Mouse (Mus musculus): ENCODE measurements around the gene Smco2. TPM values are rescaled to one million over a fixed set of nuclear protein-coding genes. Genes with fewer than 3 reads are reported as not detected.
A peak's percentile ranks its signal among the peaks of the same experiment; 100 is the strongest.

Smco2 gene
- total and polyA plus RNA-seq, 3 experiments = not detected

DNA sequence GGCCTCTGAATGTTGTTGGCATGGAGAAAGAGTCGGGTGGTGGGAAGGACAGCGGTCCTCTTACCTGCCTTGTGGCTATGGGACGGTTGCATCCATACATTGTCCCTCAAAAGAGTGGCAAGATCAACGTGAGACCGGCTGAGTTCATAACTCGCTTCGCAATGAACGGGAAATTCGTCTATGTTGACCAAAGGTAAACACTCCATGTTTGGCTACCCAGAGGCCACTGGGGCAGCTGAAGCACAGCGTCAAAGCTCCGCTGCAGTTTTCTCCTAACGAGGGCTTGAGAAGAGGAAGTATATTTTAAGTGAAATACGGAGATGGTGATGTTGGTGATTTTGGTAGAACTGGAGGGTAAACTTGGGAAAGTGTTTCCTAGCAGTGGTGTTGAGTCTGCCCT, 27.9 kb upstream of the Smco2 start:
- H3K4me3 ChIP-seq (ENCODE audit: control insufficient read depth in 1 of 2, insufficient read depth in 1 of 2, low read depth in 2 of 2, low read length in 2 of 2) = no peak overlapping the region
- no peak overlapping the region for H3K27ac ChIP-seq (ENCODE audit: control insufficient read depth, low read depth, low read length)
- H3K79me2 ChIP-seq (ENCODE audit: control insufficient read depth, insufficient read depth, low read length, poor library complexity) = no peaks in the 10 kb centered on the region; the same call in 1 of the 2 replicates
- TF ChIP-seq NELFE (IDR thresholded peaks at IDR 0.05; ENCODE audit: low read depth, low read length) = no peak
- no peak for TF ChIP-seq MYC (IDR thresholded peaks at IDR 0.05; ENCODE audit: low read depth, low read length)
- TF ChIP-seq NRF1 (IDR thresholded peaks at IDR 0.05; ENCODE audit: insufficient read depth, low read depth, low read length, poor library complexity, severe bottlenecking) = no peak
- TF ChIP-seq ZKSCAN1 (IDR thresholded peaks at IDR 0.05; ENCODE audit: low read depth, low read length) = no peak
- no peak for TF ChIP-seq RCOR1 (IDR thresholded peaks at IDR 0.05; ENCODE audit: low read depth, low read length)
- TF ChIP-seq TBP (IDR thresholded peaks at IDR 0.05; ENCODE audit: low read depth, low read length) = no peak
- TF ChIP-seq POLR2A (IDR thresholded peaks at IDR 0.05; ENCODE audit: control insufficient read depth in 1 of 2, insufficient read depth in 1 of 2, low read depth in 1 of 2, low read length in 2 of 2, poor library complexity in 1 of 2) = no peak
- TF ChIP-seq MAZ (IDR thresholded peaks at IDR 0.05; ENCODE audit: low read depth, low read length) = no peak
- no peak for TF ChIP-seq TCF12 (IDR thresholded peaks at IDR 0.05; ENCODE audit: low read depth, low read length)
- TF ChIP-seq UBTF (IDR thresholded peaks at IDR 0.05; ENCODE audit: borderline replicate concordance, insufficient read depth, low read depth, low read length) = no peak
- no peak overlapping the region for H3K9ac ChIP-seq (ENCODE audit: control insufficient read depth, low read depth, low read length, poor library complexity, severe bottlenecking)
- H3K4me1 ChIP-seq (ENCODE audit: control insufficient read depth in 1 of 2, insufficient read depth in 2 of 2, low read length in 2 of 2) = no peaks in the 10 kb centered on the region; a peak in 2 of 4 replicates
- no peaks in the 10 kb centered on the region for H3K27me3 ChIP-seq (ENCODE audit: control insufficient read depth in 1 of 2, insufficient read depth in 2 of 2, low read length in 2 of 2)
- no peak for DNase-seq (ENCODE audit: low read depth, low spot score)
- no peaks in the 10 kb centered on the region for H3K9me3 ChIP-seq (replicated peaks; ENCODE audit: insufficient read depth, low read length)
- peaks cover 0 to 6% of the 10 kb centered on the region in 2 experiments; a peak in 1 of 4 replicates for H3K36me3 ChIP-seq (ENCODE audit: control insufficient read depth in 1 of 2, insufficient read depth in 2 of 2, low read length in 2 of 2)

DNA sequence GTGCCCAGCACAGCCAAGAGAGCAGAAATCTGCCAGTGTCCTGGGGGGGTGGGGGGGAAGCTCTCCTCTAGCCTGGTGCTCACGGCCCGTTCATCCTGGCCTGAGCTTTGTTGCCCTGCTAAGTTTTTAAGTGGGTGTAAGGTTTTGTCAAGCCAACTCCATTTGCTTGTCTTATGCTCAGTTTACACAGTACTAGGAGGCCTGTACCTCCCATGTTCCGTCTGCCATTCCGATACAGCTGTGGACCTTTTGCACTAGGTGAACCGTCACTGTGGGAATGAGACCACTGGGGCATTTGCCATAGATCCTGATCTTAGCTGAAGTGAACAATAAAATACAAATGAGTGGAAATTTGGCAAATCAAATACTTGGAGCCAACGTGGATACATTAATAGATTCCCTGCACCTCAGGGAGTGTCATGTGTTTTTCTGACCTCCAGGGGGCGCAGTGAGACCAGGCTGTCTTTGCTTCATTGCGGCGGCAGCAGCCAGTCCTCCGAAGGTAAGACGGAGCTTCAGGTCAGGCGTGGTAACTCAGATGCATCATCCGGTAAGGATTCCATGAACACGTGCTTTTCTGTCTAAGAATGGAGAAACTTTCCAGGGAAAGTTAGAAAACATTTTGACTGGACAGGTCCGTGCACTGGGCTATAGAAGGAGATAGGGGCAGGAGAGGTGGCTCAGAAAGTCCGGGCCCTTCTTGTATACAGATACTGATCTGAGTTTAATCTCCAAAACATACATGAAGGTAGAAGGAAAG, 25.0 kb upstream of the Smco2 start:
- Histone ChIP-seq H3K4me1 (ENCODE audit: control insufficient read depth in 1 of 2, insufficient read depth in 2 of 2, low read length in 2 of 2) (no peaks in the 10 kb centered on the region; a peak in 1 of 4 replicates), H3K4me3 (ENCODE audit: control insufficient read depth in 1 of 2, insufficient read depth in 1 of 2, low read depth in 2 of 2, low read length in 2 of 2) (no peak overlapping the region), H3K27ac (ENCODE audit: control insufficient read depth, low read depth, low read length) (no peak overlapping the region), H3K9me3 (replicated peaks; ENCODE audit: insufficient read depth, low read length) (no peaks in the 10 kb centered on the region), H3K9ac (ENCODE audit: control insufficient read depth, low read depth, low read length, poor library complexity, severe bottlenecking) (no peak overlapping the region), H3K27me3 (ENCODE audit: control insufficient read depth in 1 of 2, insufficient read depth in 2 of 2, low read length in 2 of 2) (no peaks in the 10 kb centered on the region), H3K36me3 (ENCODE audit: control insufficient read depth in 1 of 2, insufficient read depth in 2 of 2, low read length in 2 of 2) (peaks cover 0 to 3% of the 10 kb centered on the region in 2 experiments; a peak in 2 of 4 replicates), H3K79me2 (ENCODE audit: control insufficient read depth, insufficient read depth, low read length, poor library complexity) (no peaks in the 10 kb centered on the region; the same call in 1 of the 2 replicates)
- peak; percentile 66 for DNase-seq (ENCODE audit: low read depth, low spot score)
- TF ChIP-seq KAT2A (conservative IDR thresholded peaks at IDR 0.05; ENCODE audit: low read depth, low read length) (no peak), EP300 (IDR thresholded peaks at IDR 0.05; ENCODE audit: low read depth in 1 of 2, low read length in 2 of 2) (no peak), CTCF (IDR thresholded peaks at IDR 0.05 in 2 of 3, conservative IDR thresholded peaks at IDR 0.05 in 1 of 3; ENCODE audit: control insufficient read depth in 1 of 3, insufficient read depth in 1 of 3, low read depth in 2 of 3, low read length in 3 of 3, poor library complexity in 1 of 3, severe bottlenecking in 1 of 3) (peak; percentile 70 to 87 (median 78)), USF2 (IDR thresholded peaks at IDR 0.05; ENCODE audit: borderline replicate concordance in 1 of 2, insufficient read depth in 1 of 2, low read depth in 1 of 2, low read length in 2 of 2) (no peak), ETS1 (IDR thresholded peaks at IDR 0.05; ENCODE audit: low read depth, low read length) (no peak), POLR2AphosphoS5 (IDR thresholded peaks at IDR 0.05; ENCODE audit: borderline replicate concordance, low read depth, low read length) (no peak), MAZ (IDR thresholded peaks at IDR 0.05; ENCODE audit: low read depth, low read length) (no peak), ZNF384 (IDR thresholded peaks at IDR 0.05; ENCODE audit: low read depth, low read length) (no peak), UBTF (IDR thresholded peaks at IDR 0.05; ENCODE audit: borderline replicate concordance, insufficient read depth, low read depth, low read length) (no peak), MEF2A (IDR thresholded peaks at IDR 0.05; ENCODE audit: extremely low read depth, insufficient replicate concordance, low read depth, low read length, poor library complexity, severe bottlenecking) (no peak), TAL1 (IDR thresholded peaks at IDR 0.05; ENCODE audit: low read length) (no peak), E2F4 (IDR thresholded peaks at IDR 0.05; ENCODE audit: borderline replicate concordance, low read depth, low read length) (no peak), MXI1 (IDR thresholded peaks at IDR 0.05; ENCODE audit: low read depth, low read length) (no peak), CHD2 (IDR thresholded peaks at IDR 0.05; ENCODE audit: low read length) (no peak), RCOR1 (IDR thresholded peaks at IDR 0.05; ENCODE audit: low read depth, low read length) (no peak), MAX (IDR thresholded peaks at IDR 0.05; ENCODE audit: low read length) (peak; percentile 37; the same call in 1 of the 2 replicates), ZC3H11A (IDR thresholded peaks at IDR 0.05; ENCODE audit: low read depth, low read length) (peak; percentile 72), ZKSCAN1 (IDR thresholded peaks at IDR 0.05; ENCODE audit: low read depth, low read length) (no peak), TBP (IDR thresholded peaks at IDR 0.05; ENCODE audit: low read depth, low read length) (no peak), SIN3A (IDR thresholded peaks at IDR 0.05; ENCODE audit: low read length) (no peak), MYC (IDR thresholded peaks at IDR 0.05; ENCODE audit: low read depth, low read length) (no peak), RAD21 (IDR thresholded peaks at IDR 0.05; ENCODE audit: low read depth, low read length) (peak; percentile 79), POLR2AphosphoS2 (IDR thresholded peaks at IDR 0.05; ENCODE audit: low read length) (no peak), USF1 (IDR thresholded peaks at IDR 0.05; ENCODE audit: low read depth, low read length) (no peak), NELFE (IDR thresholded peaks at IDR 0.05; ENCODE audit: low read depth, low read length) (no peak)
